Mouse (Mus musculus): ENCODE results near the gene Lypla2. TPM values are rescaled to one million over a fixed set of nuclear protein-coding genes. Genes with fewer than 3 reads are reported as not detected.
A peak's percentile ranks its signal among the peaks of the same experiment; 100 is the strongest.

Gene Lypla2
- polyA plus RNA-seq, 1 experiment from 2014 or later: 119 TPM

DNA sequence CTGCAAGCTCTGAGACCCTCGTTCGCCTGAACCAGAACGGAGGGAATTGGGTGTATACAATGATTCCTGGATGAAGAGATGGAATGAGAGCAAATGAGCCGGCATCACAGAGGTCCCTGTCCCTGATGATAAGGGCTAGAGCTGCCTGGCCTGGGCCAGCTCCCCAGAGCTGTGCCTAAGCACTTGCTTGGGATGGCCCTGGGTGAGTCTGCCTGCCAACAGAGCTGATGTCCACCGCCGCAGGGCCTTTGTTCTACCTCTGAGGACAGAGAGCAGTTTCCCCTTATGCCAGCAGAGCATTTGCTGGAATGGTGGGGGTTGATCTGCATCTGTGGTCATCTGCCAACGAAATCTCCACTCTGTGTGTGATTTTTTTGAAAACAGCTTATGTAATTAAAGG lies 10.2 kb downstream of the Lypla2 start:
- peaks cover 66% of the 10 kb centered on the region for H3K36me3 ChIP-seq
- no peak overlapping the region for H3K4me2 ChIP-seq (replicated peaks)

DNA sequence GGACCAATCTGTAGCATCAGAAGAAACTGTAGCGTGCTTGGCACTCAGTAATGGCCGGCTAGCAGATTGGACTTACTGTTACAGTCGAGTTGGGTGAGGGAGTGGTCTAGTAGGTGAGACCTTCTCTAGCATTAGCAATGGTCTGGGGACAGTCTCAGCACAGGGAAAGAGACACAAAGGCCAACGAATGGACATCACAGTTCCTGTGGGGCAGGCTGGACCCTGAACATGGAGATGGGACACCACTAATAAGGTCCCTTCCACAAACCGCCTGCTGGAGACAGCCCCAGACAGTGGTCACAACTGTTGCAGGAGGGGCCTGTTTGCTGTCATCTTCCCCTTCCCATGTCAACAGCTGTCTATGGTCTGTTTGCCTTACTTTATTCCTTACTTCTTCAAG lies 10.7 kb downstream of the Lypla2 start:
- Histone ChIP-seq H3K4me2 (replicated peaks) (no peak overlapping the region), H3K36me3 (peaks cover 63% of the 10 kb centered on the region)

More for the DNA sequence above, 10.2 kb downstream of the Lypla2 start:
- Histone ChIP-seq H3K27me3 (no peaks in the 10 kb centered on the region), H3K27ac (replicated peaks) (0 out of 2 replicates have a peak overlapping the region, but pooled peaks have one; percentile 28), H3K9me3 (replicated peaks) (no peaks in the 10 kb centered on the region), H3K4me3 (replicated peaks) (no peak overlapping the region), H3K9ac (no peak overlapping the region), H3K4me1 (peaks cover 17% of the 10 kb centered on the region)
- ATAC-seq (ENCODE audit: insufficient number of reproducible peaks, low FRiP score, low TSS enrichment, low read depth): no peak
- WGBS: 80% methylated on average over 7 of the region's 7 CpGs

DNA sequence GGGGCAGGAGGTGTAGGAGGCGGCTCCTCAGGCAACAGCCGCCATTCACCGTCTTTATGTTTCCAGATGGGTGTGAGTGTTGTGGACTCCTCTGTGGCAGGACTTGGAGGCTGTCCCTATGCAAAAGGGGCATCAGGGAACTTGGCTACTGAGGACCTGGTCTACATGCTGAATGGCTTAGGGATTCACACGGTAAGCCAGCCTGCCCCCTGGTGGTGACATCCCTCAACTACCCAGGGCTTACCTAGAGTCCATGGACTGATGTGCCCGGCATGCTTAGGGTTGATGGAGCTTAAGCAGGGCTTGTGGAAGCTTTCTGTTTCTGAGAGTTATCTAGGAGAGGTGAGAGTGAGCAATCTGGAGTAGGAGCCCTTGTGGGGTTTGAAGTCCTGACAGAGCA lies 11.7 kb downstream of the Lypla2 start:
- H3K9me3 ChIP-seq (replicated peaks): no peaks in the 10 kb centered on the region
- no peak overlapping the region for H3K4me3 ChIP-seq (replicated peaks)
- no peak overlapping the region for H3K4me2 ChIP-seq (replicated peaks)
- no peak overlapping the region for H3K9ac ChIP-seq
- H3K4me1 ChIP-seq: peaks cover 17% of the 10 kb centered on the region
- H3K27me3 ChIP-seq: no peaks in the 10 kb centered on the region
- WGBS: 28% methylated on average over 5 of the region's 5 CpGs
- H3K36me3 ChIP-seq: peaks cover 60% of the 10 kb centered on the region
- no peak overlapping the region for H3K27ac ChIP-seq (replicated peaks)
- ATAC-seq (ENCODE audit: insufficient number of reproducible peaks, low FRiP score, low TSS enrichment, low read depth): no peak

More for the DNA sequence above, 10.7 kb downstream of the Lypla2 start:
- Histone ChIP-seq H3K9me3 (replicated peaks) (no peaks in the 10 kb centered on the region), H3K4me1 (peaks cover 17% of the 10 kb centered on the region), H3K27me3 (no peaks in the 10 kb centered on the region), H3K9ac (no peak overlapping the region), H3K27ac (replicated peaks) (no peak overlapping the region), H3K4me3 (replicated peaks) (no peak overlapping the region)
- ATAC-seq (ENCODE audit: insufficient number of reproducible peaks, low FRiP score, low TSS enrichment, low read depth): no peak
- 89% methylated on average over 5 of the region's 5 CpGs for WGBS

DNA sequence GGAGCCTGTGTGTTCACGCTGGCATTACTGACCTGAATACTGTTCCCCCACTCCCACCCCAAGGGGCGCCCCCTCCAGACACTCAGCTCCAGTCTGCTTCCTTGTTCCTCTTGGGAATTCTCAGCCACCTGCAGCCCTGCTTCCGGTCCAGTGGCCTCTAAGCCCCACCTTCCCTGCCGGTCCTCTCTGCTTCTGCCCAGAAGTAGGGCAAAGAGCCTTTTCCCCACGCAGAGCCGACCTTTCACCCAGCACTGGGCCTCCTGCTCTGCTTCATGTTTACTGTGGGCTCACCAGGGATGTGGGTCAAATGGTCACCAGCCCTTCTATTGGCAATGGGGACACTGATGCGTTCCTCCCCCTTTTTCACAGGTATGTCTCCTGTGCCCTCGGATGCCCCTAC lies 14.1 kb downstream of the Lypla2 start:
- no peak for ATAC-seq (ENCODE audit: insufficient number of reproducible peaks, low FRiP score, low TSS enrichment, low read depth)
- Histone ChIP-seq H3K27ac (replicated peaks) (no peak overlapping the region), H3K9me3 (replicated peaks) (no peaks in the 10 kb centered on the region), H3K27me3 (no peaks in the 10 kb centered on the region), H3K4me1 (peaks cover 7% of the 10 kb centered on the region), H3K4me3 (replicated peaks) (no peak overlapping the region), H3K9ac (no peak overlapping the region), H3K36me3 (peaks cover 72% of the 10 kb centered on the region), H3K4me2 (replicated peaks) (no peak overlapping the region)
- WGBS: 62% methylated on average over 8 of the region's 8 CpGs

DNA sequence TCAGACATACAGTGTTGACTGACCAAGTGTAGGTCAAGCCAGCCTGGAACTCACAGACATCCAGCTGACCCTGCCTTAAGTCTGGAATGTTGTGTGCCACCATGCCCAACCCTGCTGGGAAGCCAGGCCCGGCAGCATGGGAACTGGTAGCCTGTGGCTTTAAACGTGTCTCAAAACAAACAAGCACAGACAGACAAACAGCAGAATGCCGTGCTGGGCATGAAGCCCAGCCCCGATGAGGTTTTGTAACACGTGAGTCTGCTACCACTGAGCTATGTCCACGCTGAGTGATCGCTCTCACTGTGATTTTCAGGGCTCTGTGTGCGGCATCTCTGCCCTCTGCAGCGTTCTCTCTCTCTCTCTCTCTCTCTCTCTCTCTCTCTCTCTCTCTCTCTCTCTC lies 16.5 kb downstream of the Lypla2 start:
- WGBS: 89% methylated on average over 9 of the region's 9 CpGs
- Histone ChIP-seq H3K27me3 (no peaks in the 10 kb centered on the region), H3K4me1 (no peaks in the 10 kb centered on the region), H3K9me3 (replicated peaks) (0 out of 2 replicates have a peak, but pooled peaks cover 3% of the 10 kb centered on the region), H3K4me3 (replicated peaks) (no peak overlapping the region), H3K9ac (no peak overlapping the region), H3K36me3 (peaks cover 79% of the 10 kb centered on the region), H3K4me2 (replicated peaks) (no peak overlapping the region), H3K27ac (replicated peaks) (no peak overlapping the region)
- ATAC-seq (ENCODE audit: insufficient number of reproducible peaks, low FRiP score, low TSS enrichment, low read depth): no peak

DNA sequence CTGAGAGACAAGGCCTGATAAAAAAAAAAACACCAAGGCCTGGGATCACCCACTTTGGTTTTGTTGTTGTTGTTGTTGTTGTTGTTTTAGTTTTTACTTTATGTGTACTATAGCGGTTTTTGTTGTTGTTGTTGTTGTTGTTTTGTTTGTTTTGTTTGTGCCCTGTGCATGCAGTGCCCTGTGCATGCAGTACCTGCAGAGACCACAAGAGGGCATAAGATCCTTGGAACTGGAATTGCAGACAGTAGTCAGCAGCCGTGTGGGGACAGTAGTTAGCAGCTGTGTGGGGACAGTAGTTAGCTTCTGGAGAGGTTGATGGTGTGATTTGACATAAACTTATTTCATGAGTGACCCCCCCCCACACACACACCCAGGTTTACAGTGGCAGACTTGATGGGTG lies 18.2 kb downstream of the Lypla2 start:
- no peak for ATAC-seq (ENCODE audit: insufficient number of reproducible peaks, low FRiP score, low TSS enrichment, low read depth)
- Histone ChIP-seq H3K9me3 (replicated peaks) (0 out of 2 replicates have a peak, but pooled peaks cover 4% of the 10 kb centered on the region), H3K36me3 (peaks cover 63% of the 10 kb centered on the region), H3K4me1 (no peaks in the 10 kb centered on the region), H3K9ac (no peak overlapping the region), H3K4me3 (replicated peaks) (no peak overlapping the region), H3K27me3 (no peaks in the 10 kb centered on the region), H3K27ac (replicated peaks) (no peak overlapping the region), H3K4me2 (replicated peaks) (no peak overlapping the region)
- WGBS: 11% methylated on average over 2 of the region's 2 CpGs

DNA sequence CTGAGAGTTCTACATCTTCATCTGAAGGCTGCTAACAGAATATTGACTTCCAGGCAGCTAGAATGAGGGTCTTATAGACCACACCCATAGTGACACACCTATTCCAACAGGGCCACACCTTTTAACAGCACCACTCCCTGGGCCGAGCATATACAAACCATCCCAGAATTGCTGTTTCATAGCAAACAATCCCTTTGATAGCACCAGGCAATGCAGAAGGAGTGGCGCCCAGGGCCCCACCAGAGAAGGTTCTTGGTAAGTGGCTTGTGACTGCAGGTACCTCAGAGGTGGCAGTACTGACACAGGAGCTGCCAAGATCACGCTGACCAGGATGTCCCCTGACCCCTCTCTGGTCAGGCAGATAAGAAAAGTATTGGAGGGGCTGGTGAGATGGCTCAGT lies 19.2 kb downstream of the Lypla2 start:
- H3K9ac ChIP-seq: no peak overlapping the region
- 0 out of 2 replicates have a peak, but pooled peaks cover 4% of the 10 kb centered on the region for H3K9me3 ChIP-seq (replicated peaks)
- H3K27ac ChIP-seq (replicated peaks): no peak overlapping the region
- no peaks in the 10 kb centered on the region for H3K27me3 ChIP-seq
- no peak overlapping the region for H3K4me3 ChIP-seq (replicated peaks)
- H3K4me2 ChIP-seq (replicated peaks): no peak overlapping the region
- peaks cover 5% of the 10 kb centered on the region for H3K4me1 ChIP-seq
- ATAC-seq (ENCODE audit: insufficient number of reproducible peaks, low FRiP score, low TSS enrichment, low read depth): no peak
- H3K36me3 ChIP-seq: peaks cover 57% of the 10 kb centered on the region
- WGBS: 82% methylated on average over 3 of the region's 3 CpGs

DNA sequence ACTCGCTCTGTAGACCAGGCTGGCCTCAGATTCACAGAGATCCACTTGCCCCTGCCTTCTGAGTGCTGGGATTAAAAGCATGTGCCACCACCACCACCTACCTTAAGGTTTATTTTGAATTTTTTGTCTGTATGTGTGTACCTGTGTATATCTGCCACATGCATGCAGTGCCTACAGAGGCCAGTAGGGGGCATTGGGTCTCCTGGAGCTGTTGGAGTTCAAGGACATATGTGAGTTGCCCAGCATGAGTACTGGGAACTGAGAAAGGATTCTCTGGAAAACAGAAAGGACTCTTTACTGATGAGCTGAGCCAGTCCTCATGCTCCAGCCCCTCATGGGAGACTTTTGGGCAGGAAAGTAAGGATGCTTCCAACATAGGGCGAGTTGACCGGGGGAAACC lies 20.9 kb downstream of the Lypla2 start:
- no peak for ATAC-seq (ENCODE audit: insufficient number of reproducible peaks, low FRiP score, low TSS enrichment, low read depth)
- no peak overlapping the region for H3K9ac ChIP-seq
- no peak overlapping the region for H3K4me3 ChIP-seq (replicated peaks)
- peaks cover 44% of the 10 kb centered on the region for H3K36me3 ChIP-seq
- H3K9me3 ChIP-seq (replicated peaks): 0 out of 2 replicates have a peak, but pooled peaks cover 4% of the 10 kb centered on the region
- H3K27ac ChIP-seq (replicated peaks): no peak overlapping the region
- no peak overlapping the region for H3K4me2 ChIP-seq (replicated peaks)
- no peaks in the 10 kb centered on the region for H3K27me3 ChIP-seq
- peaks cover 15% of the 10 kb centered on the region for H3K4me1 ChIP-seq
- WGBS: 95% methylated on average over 3 of the region's 3 CpGs

DNA sequence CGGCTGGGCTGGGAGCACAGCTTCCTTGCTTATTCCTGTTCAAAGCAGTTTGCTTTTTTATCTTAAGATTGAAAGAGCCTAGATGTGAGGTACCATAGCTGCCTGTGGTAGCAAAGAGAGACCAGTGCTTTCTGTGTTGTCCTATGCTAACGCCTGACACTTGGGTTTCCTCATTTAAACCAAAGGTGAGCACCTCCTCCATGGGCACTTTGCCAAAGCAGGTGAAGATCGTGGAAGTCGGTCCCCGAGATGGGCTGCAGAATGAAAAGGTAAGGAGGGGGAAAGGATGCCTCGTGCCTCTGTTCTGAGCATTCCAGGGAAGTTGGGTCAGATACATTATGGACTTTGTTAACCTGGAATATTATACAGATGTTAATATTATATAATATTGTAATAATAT lies 22.1 kb downstream of the Lypla2 start:
- 82% methylated on average over 6 of the region's 6 CpGs for WGBS
- Histone ChIP-seq H3K36me3 (peaks cover 36% of the 10 kb centered on the region), H3K4me3 (replicated peaks) (no peak overlapping the region), H3K9ac (no peak overlapping the region), H3K4me2 (replicated peaks) (no peak overlapping the region), H3K27ac (replicated peaks) (no peak overlapping the region), H3K9me3 (replicated peaks) (0 out of 2 replicates have a peak, but pooled peaks cover 4% of the 10 kb centered on the region), H3K27me3 (no peaks in the 10 kb centered on the region), H3K4me1 (peaks cover 21% of the 10 kb centered on the region)
- no peak for ATAC-seq (ENCODE audit: insufficient number of reproducible peaks, low FRiP score, low TSS enrichment, low read depth)

DNA sequence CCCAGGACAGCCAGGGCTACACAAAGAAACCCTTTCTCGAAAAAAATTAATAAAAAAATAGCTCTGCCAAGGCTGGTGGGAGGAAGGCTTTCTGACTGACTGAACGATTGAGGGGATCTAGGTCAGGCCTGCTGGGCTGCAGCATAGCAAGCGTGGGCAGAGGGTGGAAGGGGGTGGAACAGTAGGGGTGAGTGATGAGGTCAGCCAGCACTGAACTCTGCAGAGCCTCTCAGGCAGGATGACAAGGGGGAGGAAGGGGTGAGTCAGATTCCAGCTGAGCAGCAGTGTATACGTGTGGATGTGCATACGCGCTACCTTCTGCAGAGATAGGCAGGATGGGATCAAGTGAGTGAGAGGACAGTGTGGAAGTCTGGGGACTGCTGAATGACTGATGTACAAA lies 22.5 kb downstream of the Lypla2 start:
- Histone ChIP-seq H3K36me3 (peaks cover 32% of the 10 kb centered on the region), H3K4me2 (replicated peaks) (no peak overlapping the region), H3K4me3 (replicated peaks) (no peak overlapping the region), H3K27ac (replicated peaks) (no peak overlapping the region), H3K9me3 (replicated peaks) (0 out of 2 replicates have a peak, but pooled peaks cover 4% of the 10 kb centered on the region), H3K9ac (no peak overlapping the region), H3K27me3 (no peaks in the 10 kb centered on the region), H3K4me1 (peaks cover 21% of the 10 kb centered on the region)
- WGBS: 71% methylated on average over 6 of the region's 6 CpGs
- no peak for ATAC-seq (ENCODE audit: insufficient number of reproducible peaks, low FRiP score, low TSS enrichment, low read depth)

DNA sequence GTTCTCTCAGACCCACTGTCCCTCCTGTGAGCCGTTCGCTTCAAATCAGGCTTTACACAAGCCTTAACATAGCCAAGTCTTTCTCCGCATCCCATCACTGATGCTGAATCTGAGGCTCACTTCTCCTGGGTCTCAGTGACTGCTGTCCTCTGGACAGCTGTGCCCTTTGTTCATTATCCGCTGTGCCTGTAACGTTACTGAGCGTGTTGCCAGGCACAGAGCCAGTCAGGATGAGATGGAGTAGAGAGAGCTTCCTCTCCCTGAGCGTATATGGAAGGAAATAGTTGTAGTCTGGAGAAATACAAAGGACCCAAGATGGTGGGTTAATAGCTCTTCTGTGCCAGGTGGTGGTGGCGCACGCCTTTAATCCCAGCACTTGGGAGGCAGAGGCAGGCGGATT lies 23.0 kb downstream of the Lypla2 start:
- H3K9me3 ChIP-seq (replicated peaks): 0 out of 2 replicates have a peak, but pooled peaks cover 4% of the 10 kb centered on the region
- 84% methylated on average over 10 of the region's 10 CpGs for WGBS
- H3K27me3 ChIP-seq: no peaks in the 10 kb centered on the region
- peaks cover 30% of the 10 kb centered on the region for H3K36me3 ChIP-seq
- H3K27ac ChIP-seq (replicated peaks): no peak overlapping the region
- H3K9ac ChIP-seq: no peak overlapping the region
- H3K4me1 ChIP-seq: peaks cover 21% of the 10 kb centered on the region
- no peak overlapping the region for H3K4me3 ChIP-seq (replicated peaks)
- ATAC-seq (ENCODE audit: insufficient number of reproducible peaks, low FRiP score, low TSS enrichment, low read depth): no peak
- no peak overlapping the region for H3K4me2 ChIP-seq (replicated peaks)

DNA sequence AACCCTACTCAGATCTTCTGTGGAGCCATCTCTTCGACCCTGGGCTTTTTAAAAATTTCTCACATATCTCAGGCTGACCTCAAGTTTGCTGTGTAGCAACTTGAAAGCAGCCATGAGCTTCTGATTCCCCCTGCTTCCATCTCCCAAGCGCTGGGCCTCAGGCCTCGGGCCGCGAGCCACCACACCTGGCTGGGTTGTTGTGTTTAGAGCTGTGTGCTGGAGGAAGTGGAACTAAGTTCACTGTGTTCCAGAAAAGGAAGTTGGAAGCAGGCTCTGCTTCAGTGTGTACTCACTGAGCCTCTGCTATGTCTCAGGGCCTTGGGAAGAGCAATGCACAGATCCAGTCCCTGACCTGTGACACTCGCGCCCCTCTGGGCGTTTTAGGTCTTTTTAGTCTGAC lies 24.3 kb downstream of the Lypla2 start:
- Histone ChIP-seq H3K4me3 (replicated peaks) (no peak overlapping the region), H3K4me2 (replicated peaks) (no peak overlapping the region), H3K27me3 (no peaks in the 10 kb centered on the region), H3K27ac (replicated peaks) (no peak overlapping the region), H3K36me3 (peaks cover 24% of the 10 kb centered on the region), H3K9ac (no peak overlapping the region), H3K9me3 (replicated peaks) (0 out of 2 replicates have a peak, but pooled peaks cover 4% of the 10 kb centered on the region), H3K4me1 (peaks cover 21% of the 10 kb centered on the region)
- 87% methylated on average over 8 of the region's 8 CpGs for WGBS
- ATAC-seq (ENCODE audit: insufficient number of reproducible peaks, low FRiP score, low TSS enrichment, low read depth): no peak

All from embryonic facial prominence, embryonic 15.5 days (tissue).